Mouse (Mus musculus) small intestine, adult 2 months (tissue): ENCODE measurements around the gene Gm3250. TPM values are rescaled to one million over a fixed set of nuclear protein-coding genes. Genes with fewer than 3 reads are reported as not detected.
"Not testable (repeated sequence)": the region's sequence is repeated elsewhere in the genome, so short reads cannot be mapped to it uniquely, and the experiment has no call there.

Source experiments
- H3K27ac ChIP-seq: fragments of 200-500 bp; 2 replicates; pipeline ENCODE4 v1.5.1; 2012; ENCODE audit warnings: low read depth, low read length, control low read depth, inconsistent platforms; ENCODE audit not compliant: insufficient read depth
- H3K27me3 ChIP-seq: fragments of 200-500 bp; 2 replicates; pipeline ENCODE4 v1.6.1; 2012; ENCODE audit warnings: mild to moderate bottlenecking, moderate library complexity, low read length, inconsistent platforms; ENCODE audit not compliant: control insufficient read depth, insufficient read depth
- H3K36me3 ChIP-seq: fragments of 200-500 bp; 2 replicates; pipeline ENCODE4 v1.6.1; 2012; ENCODE audit warnings: mild to moderate bottlenecking, low read length, control low read depth, inconsistent platforms; ENCODE audit not compliant: control insufficient read depth, insufficient read depth
- H3K4me1 ChIP-seq: fragments of 200-500 bp; 2 replicates; pipeline ENCODE4 v1.6.1; 2012; ENCODE audit warnings: low read length, inconsistent platforms, mixed read lengths; ENCODE audit not compliant: control insufficient read depth, insufficient read depth, insufficient read length
- H3K4me3 ChIP-seq: fragments of 200-500 bp; 2 replicates; pipeline ENCODE4 v1.5.1; 2012; ENCODE audit warnings: low read depth, mild to moderate bottlenecking, control low read depth, inconsistent platforms, low read length, moderate library complexity
- CTCF ChIP-seq: fragments of 200-500 bp; IDR thresholded peaks from 2 replicates; pipeline ENCODE4 v1.5.1; 2012; ENCODE audit warnings: low read depth, mild to moderate bottlenecking, control low read depth, inconsistent platforms, low read length, moderate library complexity, mixed read lengths; ENCODE audit not compliant: insufficient replicate concordance, insufficient read length; ENCODE audit errors: extremely low read depth
- POLR2A ChIP-seq: fragments of 200-500 bp; IDR thresholded peaks from 2 replicates; pipeline ENCODE4 v1.6.1; 2012; ENCODE audit warnings: low read depth, mild to moderate bottlenecking, control low read depth, inconsistent platforms, low read length, moderate library complexity
- WGBS: fragments of 180-500 bp; shearing (Covaris S2); methylation state at CpG from one replicate; pipeline ENCODE4 v1.1.7; 2018; 5-methylcytosine and 5-hydroxymethylcytosine counted together
- polyA plus RNA-seq: library from polyadenylated mRNA; depleted of rRNA; stranded (reverse); fragments of >200 nt; gene quantifications from 2 replicates; pipeline ENCODE4 v1.2.3, GENCODE M21; 2012

The Gm3250 gene
- polyA plus RNA-seq, 1 experiment, result not detected

DNA sequence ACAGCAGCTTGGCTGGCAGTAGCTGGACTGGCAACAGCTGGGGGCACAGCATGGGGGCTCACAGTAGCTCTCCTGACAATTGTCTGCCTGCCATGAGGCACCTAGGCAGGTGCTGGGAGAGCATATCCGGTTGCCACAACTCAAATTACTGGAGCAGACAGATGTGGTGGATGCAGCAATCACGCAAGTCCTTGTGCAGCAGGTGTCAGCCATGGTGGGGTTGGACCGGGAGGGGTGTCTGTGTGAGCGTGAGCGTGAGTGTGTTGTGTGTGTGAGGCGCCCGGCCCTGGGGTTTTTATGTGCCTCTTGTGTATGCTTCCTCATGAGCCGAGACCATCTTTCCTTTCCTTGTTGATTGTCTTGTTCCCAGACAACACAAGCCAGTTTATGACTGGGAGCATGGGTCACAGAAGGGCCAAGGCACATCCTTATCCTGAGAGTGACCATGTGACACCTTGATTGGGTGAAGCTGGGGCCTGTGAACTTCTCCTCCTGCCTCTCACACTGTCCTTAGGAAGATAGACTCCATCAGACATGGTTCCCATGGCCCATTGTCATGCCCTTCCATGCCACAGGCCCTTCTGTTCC, 16.7 kb upstream of the Gm3250 start, which contains the start of gene Gm19668:
Gene Gm19668, minus strand, starts transcription at position 213 of the 588 bp plus-strand sequence.
- 46% methylated on average over 8 of the region's 8 CpGs for WGBS
- Histone ChIP-seq H3K27me3 (no peaks in the 10 kb centered on the region), H3K4me3 (no peak within 1 kb of the TSS), H3K4me1 (peaks cover 3% of the 10 kb centered on the region; the same call in 1 of the 2 replicates), H3K27ac (no peak within 1 kb of the TSS), H3K36me3 (no peaks in the 10 kb centered on the region)
- TF ChIP-seq CTCF (no peak), POLR2A (no peak)

GRCm38 (mm10) chr10:77798164-77798920, 16.0 kb upstream of the Gm3250 start:
- 60% methylated on average over 3 of the region's 3 CpGs for WGBS
- H3K4me3 ChIP-seq, H3K27me3 ChIP-seq, H3K27ac ChIP-seq, H3K36me3 ChIP-seq, H3K4me1 ChIP-seq: not testable (repeated sequence)

DNA sequence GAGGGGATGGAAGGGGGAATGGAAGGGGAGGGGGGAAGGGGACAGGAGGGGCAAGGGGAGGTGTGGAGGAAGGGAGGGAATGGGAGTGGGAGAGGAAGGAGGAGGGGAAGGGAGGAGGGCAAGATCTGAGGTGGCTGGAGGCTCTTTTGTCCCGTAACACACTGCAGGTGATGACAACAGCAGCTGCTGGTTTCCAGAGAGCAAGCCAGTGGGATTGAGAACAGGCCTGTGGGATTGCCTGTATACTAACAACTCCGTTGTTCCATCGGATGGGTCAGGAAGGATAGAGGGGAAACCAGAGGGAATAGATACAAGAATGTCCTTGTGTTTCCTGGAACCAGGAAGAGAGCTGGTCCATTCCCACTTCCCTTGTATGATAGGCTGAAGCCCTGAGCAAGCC, 15.3 kb upstream of the Gm3250 start:
- Histone ChIP-seq H3K36me3 (no peaks in the 10 kb centered on the region), H3K27ac (no peak overlapping the region), H3K27me3 (no peaks in the 10 kb centered on the region), H3K4me3 (no peak overlapping the region), H3K4me1 (peaks cover 3% of the 10 kb centered on the region; the same call in 1 of the 2 replicates)
- TF ChIP-seq POLR2A, result no peak
- no peak for TF ChIP-seq CTCF
- 50% methylated on average over 3 of the region's 3 CpGs for WGBS

GRCm38 (mm10) chr10:77794976-77795375, 12.6 kb upstream of the Gm3250 start, which contains the start of gene Gm9639:
Gene Gm9639, minus strand, starts transcription at chr10:77795076.
- H3K4me1 ChIP-seq, result peaks cover 3% of the 10 kb centered on the region; the same call in 1 of the 2 replicates
- WGBS, result 65% methylated on average over 2 of the region's 2 CpGs

GRCm38 (mm10) chr10:77788621-77789020, 6.3 kb upstream of the Gm3250 start:
- TF ChIP-seq CTCF, result no peak
- TF ChIP-seq POLR2A, result no peak
- H3K27ac ChIP-seq, result no peak overlapping the region
- H3K4me1 ChIP-seq, result no peaks in the 10 kb centered on the region
- WGBS, result 74% methylated on average over 2 of the region's 2 CpGs
- H3K4me3 ChIP-seq, result no peak overlapping the region
- no peaks in the 10 kb centered on the region for H3K27me3 ChIP-seq
- no peaks in the 10 kb centered on the region for H3K36me3 ChIP-seq

More at GRCm38 (mm10) chr10:77794976-77795375, 12.6 kb upstream of the Gm3250 start, which contains the start of gene Gm9639:
- H3K4me3 ChIP-seq, result no peak within 1 kb of the TSS
- H3K36me3 ChIP-seq, result no peaks in the 10 kb centered on the region
- no peak within 1 kb of the TSS for H3K27ac ChIP-seq
- TF ChIP-seq POLR2A, result no peak
- TF ChIP-seq CTCF, result no peak
- H3K27me3 ChIP-seq, result no peaks in the 10 kb centered on the region

- WGBS, result 60% methylated on average over 1 of the region's 1 CpGs
- not testable (repeated sequence) for H3K27me3 ChIP-seq, H3K27ac ChIP-seq, H3K36me3 ChIP-seq, H3K4me1 ChIP-seq, H3K4me3 ChIP-seq
Observed at GRCm38 (mm10) chr10:77787876-77788275, 5.5 kb upstream of the Gm3250 start, which contains the start of gene Gm7137. Gene Gm7137, minus strand, starts transcription at chr10:77788200.

DNA sequence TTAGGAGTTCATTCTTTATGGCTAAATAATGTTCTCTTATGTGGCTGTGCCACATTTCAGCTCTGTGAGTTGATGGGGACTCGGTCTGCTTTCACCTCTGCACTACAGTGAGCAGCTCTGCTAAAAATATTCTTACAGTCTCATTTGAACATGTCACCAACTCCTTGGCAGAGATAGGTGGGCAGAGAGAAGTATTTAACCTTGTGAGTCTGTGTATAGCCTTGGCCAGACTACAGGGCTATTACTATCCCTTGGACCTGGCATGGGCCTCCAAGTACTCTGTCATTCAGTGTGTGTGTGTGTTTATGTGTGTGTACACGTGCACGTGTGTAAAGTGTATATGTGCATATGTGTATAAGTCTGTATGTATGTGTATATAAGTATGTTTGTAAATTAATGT, 1.1 kb upstream of the Gm3250 start:
- H3K27ac ChIP-seq, H3K27me3 ChIP-seq, H3K4me3 ChIP-seq, H3K36me3 ChIP-seq, H3K4me1 ChIP-seq: not testable (repeated sequence)
- 91% methylated on average over 2 of the region's 3 CpGs for WGBS

- H3K4me1 ChIP-seq, H3K4me3 ChIP-seq, H3K27me3 ChIP-seq, H3K36me3 ChIP-seq, H3K27ac ChIP-seq: not testable (repeated sequence)
- 20% methylated on average over 1 of the region's 1 CpGs for WGBS
Observed at GRCm38 (mm10) chr10:77776844-77777243, 5.5 kb downstream of the Gm3250 start, which contains the start of gene Gm7138. Gene Gm7138, minus strand, starts transcription at chr10:77776944.

DNA sequence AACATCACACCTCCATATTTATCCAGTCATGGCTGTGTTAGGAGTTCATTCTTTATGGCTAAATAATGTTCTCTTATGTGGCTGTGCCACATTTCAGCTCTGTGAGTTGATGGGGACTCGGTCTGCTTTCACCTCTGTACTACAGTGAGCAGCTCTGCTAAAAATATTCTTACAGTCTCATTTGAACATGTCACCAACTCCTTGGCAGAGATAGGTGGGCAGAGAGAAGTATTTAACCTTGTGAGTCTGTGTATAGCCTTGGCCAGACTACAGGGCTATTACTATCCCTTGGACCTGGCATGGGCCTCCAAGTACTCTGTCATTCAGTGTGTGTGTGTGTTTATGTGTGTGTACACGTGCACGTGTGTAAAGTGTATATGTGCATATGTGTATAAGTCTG, 10.2 kb downstream of the Gm3250 start:
- not testable (repeated sequence) for H3K27me3 ChIP-seq, H3K4me1 ChIP-seq, H3K4me3 ChIP-seq, H3K27ac ChIP-seq, H3K36me3 ChIP-seq
- WGBS, result 80% methylated on average over 3 of the region's 3 CpGs

DNA sequence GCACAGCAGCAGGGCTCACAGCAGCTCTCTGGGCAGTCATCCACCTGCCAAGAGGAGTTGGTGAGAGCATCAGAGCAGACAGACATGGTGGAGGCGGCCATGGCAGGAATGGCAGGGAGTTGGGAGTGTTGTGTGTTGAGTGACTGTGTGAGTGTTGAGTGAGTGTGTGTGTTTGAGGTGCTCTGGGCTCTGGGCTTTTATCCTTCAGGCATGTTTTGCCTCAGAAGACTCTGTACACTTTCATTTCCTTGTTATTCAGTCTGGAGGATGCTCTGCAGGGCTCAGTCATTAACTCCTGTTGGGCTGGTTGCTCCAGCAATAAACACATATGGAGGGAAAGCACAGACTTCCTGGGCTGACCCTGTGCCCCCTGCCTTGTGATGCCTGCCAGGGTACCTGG, 11.1 kb downstream of the Gm3250 start, which contains the start of gene Gm3238:
Gene Gm3238, minus strand, starts transcription at position 101 of the 400 bp plus-strand sequence.
- H3K27ac ChIP-seq, H3K4me3 ChIP-seq, H3K27me3 ChIP-seq, H3K4me1 ChIP-seq, H3K36me3 ChIP-seq: not testable (repeated sequence)
- WGBS, result no CpG with 5 or more reads among the region's 1 CpGs
